Mouse (Mus musculus): ENCODE data around the gene Gm33815.
"Not testable (repeated sequence)": the region's sequence is repeated elsewhere in the genome, so short reads cannot be mapped to it uniquely, and the experiment has no call there.

Gene Gm33815

GRCm38 (mm10) chrY:69320832-69321231, at the start of gene Gm33815:
TSS of gene Gm33815 (plus strand) at chrY:69321132.
- not testable (repeated sequence) for DNase-seq (ENCODE audit: low read depth, low spot score)

Data from embryo, embryonic 11.5 days (tissue).